Mouse (Mus musculus): ENCODE data around the gene Gfpt2. TPM values are rescaled to one million over a fixed set of nuclear protein-coding genes. Genes with fewer than 3 reads are reported as not detected.
"Not testable (repeated sequence)": the region's sequence is repeated elsewhere in the genome, so short reads cannot be mapped to it uniquely, and the experiment has no call there.

Gene Gfpt2
- total RNA-seq (2021) = 1 to 10 TPM; 5.7 to 6.2 TPM
- long read RNA-seq, experiment 1, transcript Gfpt2-201 (19 exons, 2,947 nt) = major isoform, 6 of 8 reads
- long read RNA-seq, experiment 1, partial matches to known transcripts = 0 of 8 reads
- long read RNA-seq, experiment 1, other reads (novel, unspliced or antisense) = 2 of 8 reads
- long read RNA-seq, experiment 2, transcript Gfpt2-201 (19 exons, 2,947 nt) = major isoform, 5 of 7 reads
- long read RNA-seq, experiment 2, partial matches to known transcripts = 0 of 7 reads
- long read RNA-seq, experiment 2, other reads (novel, unspliced or antisense) = 2 of 7 reads

DNA sequence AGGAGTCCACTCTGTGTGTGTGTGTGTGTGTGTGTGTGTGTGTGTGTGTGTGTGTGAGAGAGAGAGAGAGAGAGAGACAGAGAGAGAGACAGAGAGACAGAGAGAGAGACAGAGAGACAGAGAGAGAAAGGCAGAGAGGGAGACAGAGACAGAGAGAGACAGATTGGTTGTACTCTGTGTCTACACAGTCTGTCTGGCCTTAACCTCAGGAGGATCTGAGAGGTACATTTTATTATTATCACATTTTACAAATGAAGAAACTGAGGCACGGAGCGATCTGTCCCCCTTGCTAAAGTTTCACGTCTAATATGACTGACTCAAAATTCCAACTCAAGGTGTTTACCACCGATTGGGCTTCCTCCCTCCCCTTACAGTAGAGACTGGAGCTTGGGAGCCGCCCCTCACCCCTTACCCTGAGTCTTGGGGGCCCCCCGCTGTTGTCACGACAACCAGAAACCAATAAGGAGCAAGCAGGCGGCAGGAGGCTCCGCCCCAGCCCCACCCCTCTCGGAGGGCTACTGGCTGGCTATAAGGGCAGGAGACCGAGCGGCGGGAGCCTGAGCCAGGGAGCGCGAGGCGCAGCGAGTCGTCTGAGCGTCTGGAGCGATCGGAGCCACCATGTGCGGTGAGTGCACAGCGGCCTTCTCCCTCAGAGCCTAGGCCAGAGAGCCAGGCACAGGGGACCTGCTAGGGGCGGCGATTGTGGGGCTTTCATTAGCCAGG, at the start of gene Gfpt2:
TSS of gene Gfpt2 (plus strand) at position 560 of the 723 bp plus-strand sequence.
- peak; percentile 77 to 82 for DNase-seq
- intact Hi-C loops (cut with DNase I) = no loop called here

GRCm38 (mm10) chr11:49744981-49745380, 49.0 kb upstream of the Gfpt2 start:
- no peak for DNase-seq
- intact Hi-C loops (cut with DNase I) = no loop called here

DNA sequence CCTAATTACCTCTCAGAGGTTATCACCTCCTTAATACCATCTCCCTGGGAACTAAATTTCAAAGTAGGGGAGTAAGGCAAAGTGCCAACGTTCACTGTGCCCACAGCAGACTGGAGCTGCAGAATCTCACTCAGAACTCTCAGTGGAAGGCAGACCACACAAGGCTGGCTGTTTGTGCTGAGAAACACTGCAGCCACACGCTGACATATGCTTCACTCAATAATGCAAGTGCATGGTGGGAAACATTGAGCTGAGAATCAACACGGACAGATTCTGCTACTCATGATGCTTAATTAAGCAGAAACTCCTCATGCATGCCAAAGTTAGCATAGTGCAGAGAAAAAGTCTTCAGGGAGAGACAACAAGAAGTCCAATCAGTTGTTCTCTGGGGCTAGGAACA, 48.1 kb upstream of the Gfpt2 start:
- DNase-seq = no peak
- intact Hi-C loops (cut with DNase I) = no loop called here

- DNase-seq = no peak
- intact Hi-C loops (cut with DNase I) = no loop called here
Measured at GRCm38 (mm10) chr11:49746756-49747155, 47.2 kb upstream of the Gfpt2 start.

GRCm38 (mm10) chr11:49754958-49755665, 38.9 kb upstream of the Gfpt2 start:
- DNase-seq = peak; percentile 43 to 50
- intact Hi-C loops (cut with DNase I) = no loop called here

- no peak for DNase-seq
- intact Hi-C loops (cut with DNase I) = no loop called here
Measured at GRCm38 (mm10) chr11:49758096-49758495, 35.9 kb upstream of the Gfpt2 start.

DNA sequence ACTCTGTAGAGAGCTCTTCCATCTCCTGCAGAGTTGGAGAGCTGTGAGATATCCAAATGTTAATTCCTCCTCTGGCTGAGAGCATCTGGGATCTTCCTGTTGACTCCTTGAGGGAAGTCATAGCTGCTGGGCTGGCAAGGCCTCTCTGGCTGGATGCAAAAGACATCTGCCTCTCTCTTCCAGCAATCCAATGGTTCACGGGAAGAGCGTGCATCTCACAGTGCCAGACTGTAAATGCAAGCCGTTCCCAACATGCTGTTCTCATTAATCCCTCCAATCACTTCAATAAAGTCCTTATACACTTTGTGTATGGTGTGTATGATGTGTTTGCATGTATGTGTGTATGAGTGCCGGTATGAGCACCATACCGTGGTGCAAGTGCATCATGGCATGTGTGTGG, 32.8 kb upstream of the Gfpt2 start:
- intact Hi-C loops (cut with DNase I) = no loop called here
- DNase-seq = no peak

DNA sequence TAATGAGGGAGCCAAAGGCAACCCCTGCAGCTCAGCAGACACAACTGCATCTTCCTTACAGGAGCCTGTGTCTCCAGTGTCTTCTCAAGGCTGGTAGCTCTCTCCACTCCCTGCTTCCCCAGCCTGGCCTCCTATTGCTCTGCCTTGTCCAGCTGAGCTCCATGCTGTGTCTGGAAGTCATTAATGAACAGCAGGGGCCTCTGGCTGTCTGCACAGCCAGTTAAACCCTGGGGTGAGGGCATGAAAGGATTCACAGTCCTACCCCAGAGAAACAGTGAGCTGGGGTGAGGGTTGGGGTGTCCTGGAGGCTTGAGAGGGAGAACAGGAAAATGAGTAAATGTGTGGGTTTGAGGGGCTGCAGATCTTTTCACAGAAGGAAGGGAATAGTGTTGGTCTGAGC, 30.4 kb upstream of the Gfpt2 start:
- intact Hi-C loops (cut with DNase I) = no loop called here
- DNase-seq = no peak

DNA sequence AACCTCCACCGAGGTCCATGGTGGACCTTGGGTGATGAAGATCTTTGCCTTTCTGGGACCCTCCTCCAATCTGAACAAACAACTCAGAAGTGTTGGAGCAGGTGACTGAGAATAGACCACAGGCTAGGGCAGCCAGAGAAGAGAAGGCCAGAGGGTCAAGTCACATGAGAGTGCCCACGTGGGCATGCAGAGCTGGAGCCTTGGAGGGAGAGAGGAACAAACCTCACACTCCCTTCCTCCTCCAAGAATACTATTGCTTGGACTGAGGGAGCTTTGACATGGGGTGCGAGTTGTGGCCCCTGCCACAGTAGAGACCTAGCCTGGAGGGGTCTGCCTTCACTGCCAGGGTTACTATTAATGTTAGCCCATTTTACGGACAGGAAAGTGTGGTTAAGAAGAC, 30.0 kb upstream of the Gfpt2 start:
- DNase-seq = no peak
- intact Hi-C loops (cut with DNase I) = no loop called here

- peak; percentile 55 to 74 for DNase-seq
- intact Hi-C loops (cut with DNase I) = no loop called here
Measured at GRCm38 (mm10) chr11:49764639-49765299, 29.2 kb upstream of the Gfpt2 start.

DNA sequence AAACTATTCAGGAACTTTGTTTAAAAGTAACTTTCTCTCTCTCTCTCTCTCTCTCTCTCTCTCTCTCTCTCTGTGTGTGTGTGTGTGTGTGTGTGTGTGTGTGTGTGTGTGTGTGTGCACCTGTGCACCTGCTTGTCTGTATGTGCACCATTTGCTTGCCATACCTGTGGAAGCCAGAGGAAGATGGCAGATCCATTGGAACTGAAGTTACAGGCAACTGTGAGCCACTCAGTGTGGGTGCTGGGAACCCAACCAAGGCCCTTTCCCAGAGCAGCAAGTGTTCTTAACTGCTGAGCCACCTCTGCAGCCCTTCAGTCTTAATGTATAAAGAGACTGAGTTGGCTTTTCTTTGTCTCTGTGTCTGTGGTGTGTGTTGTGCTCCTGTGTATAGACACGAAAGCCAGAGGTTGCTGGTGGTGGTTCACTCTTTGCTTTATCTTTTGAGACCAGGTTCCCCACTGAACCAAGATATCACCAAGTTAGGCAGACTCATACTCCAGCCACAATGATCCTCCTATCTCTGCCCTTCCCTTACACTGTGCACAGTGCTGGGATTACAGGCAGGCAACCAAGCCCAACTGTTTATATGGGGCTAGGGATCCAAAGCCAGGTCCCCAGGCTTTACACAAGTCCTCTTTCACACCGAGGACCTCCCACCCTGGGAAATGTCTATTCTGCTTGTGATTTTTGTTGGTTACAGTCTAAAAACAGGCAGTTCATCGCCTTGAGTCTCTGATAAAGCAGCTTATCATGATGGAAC, 28.4 kb upstream of the Gfpt2 start:
- DNase-seq = no peak
- intact Hi-C loops (cut with DNase I) = no loop called here

- intact Hi-C loops (cut with DNase I) = no loop called here
- DNase-seq = no peak
Measured at GRCm38 (mm10) chr11:49766137-49766411, 27.9 kb upstream of the Gfpt2 start.

DNA sequence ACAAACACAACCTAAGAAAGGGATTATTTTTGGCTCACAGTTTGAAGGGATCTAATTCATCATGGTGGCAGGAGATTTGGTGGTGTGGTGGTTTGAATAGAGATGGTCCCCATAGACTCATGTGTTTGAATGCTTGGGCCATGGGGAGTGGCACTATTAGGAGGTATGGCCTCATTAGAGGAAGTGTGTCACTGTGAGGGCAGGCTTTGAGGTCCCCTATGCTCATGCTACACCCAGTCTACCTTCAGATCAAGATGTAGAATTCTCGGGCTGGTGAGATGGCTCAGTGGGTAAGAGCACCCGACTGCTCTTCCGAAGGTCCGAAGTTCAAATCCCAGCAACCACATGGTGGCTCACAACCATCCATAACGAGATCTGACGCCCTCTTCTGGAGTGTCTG, 26.5 kb upstream of the Gfpt2 start:
- intact Hi-C loops (cut with DNase I) = not testable (repeated sequence)

GRCm38 (mm10) chr11:49768781-49769180, 25.2 kb upstream of the Gfpt2 start:
- DNase-seq = no peak
- intact Hi-C loops (cut with DNase I) = no loop called here

More for the DNA sequence above, 26.5 kb upstream of the Gfpt2 start:
- DNase-seq = not testable (repeated sequence)

DNA sequence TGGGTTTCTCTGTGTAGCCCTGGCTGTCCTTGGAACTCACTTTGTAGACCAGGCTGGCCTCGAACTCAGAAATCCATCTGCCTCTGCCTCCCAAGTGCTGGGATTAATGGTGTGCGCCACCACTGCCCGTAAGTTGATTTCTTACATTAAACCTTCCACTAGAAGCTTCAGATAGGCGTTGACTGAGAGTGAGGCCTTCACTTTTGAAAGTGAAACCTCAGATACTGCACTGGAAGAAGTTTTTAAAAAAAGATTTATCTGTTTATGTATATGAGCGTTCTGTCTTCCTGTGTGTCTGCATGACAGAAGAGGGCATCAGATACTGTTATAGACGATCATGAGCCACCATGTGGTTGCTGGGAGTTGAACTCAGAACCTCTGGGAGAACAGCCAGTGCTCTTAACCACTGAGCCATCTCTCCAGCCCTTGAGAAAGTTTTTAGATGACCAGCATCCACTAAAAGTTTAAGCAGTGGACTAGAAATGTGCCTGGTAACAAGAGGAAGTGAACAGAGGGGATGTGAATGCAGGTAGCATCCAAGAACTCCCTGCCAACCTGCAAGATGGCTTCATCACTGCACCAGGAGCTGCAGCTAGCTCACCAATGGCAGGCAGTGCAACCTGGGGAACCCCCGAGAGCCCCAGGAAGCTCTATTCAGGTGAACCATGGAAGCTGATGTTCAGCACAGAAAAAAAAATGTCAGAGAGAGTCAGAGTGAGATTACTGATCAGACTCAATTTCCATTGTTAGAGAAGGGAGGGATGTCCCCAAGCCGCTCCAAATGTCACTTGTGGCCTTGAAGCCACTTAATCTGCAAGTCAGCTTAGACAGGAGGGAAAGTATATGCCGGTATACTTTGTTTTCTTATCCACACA, 23.1 kb upstream of the Gfpt2 start:
- intact Hi-C loops (cut with DNase I) = no loop called here
- no peak for DNase-seq

- DNase-seq = no peak
- intact Hi-C loops (cut with DNase I) = no loop called here
Measured at GRCm38 (mm10) chr11:49772251-49772650, 21.7 kb upstream of the Gfpt2 start.

DNA sequence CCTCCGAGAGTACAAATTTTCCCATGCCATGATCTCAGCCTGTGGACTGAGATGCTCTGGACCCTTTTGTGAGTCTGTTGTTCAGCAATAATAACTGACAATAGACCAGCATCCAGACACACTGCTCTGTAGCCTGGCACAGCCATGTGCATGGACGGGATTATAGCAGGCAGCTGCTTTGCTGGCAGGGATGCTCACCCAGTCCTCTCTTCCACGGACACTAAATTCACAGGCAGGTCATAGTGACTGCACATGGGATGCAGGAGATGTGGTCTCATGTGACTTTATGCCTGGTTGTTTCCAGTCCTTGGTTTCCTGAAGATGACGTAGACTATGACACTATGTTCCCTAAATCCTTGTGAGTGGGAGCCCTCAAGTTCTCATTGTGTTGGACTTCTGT, 19.1 kb upstream of the Gfpt2 start:
- intact Hi-C loops (cut with DNase I) = no loop called here
- DNase-seq = no peak

DNA sequence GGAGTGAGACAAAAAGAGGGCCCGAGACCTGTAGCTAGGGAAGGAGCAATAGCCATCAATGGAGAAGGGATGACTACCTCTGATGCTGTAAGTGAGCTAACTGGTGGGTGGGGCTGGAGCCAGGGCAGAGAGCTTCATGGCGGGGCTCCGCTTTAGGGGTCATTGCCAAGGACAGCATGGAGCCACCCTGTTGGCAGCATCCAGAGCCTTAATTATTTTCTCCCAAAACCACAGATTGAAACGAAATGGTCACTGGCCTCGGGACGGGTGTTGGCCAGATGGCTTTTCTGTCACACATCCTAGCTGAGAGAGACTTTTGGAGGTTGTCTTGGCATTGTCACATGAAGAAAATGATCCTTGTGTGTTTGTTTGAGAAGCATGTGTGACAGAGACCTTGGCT, 15.1 kb upstream of the Gfpt2 start:
- no peak for DNase-seq
- intact Hi-C loops (cut with DNase I) = no loop called here

- no peak for DNase-seq
- intact Hi-C loops (cut with DNase I) = no loop called here
Measured at GRCm38 (mm10) chr11:49780161-49780817, 13.7 kb upstream of the Gfpt2 start.

All from gastrocnemius, postnatal 36 days (tissue).